Mouse (Mus musculus) layer of hippocampus, postnatal 25 days (tissue): ENCODE results near the gene Pigt. TPM values are rescaled to one million over a fixed set of nuclear protein-coding genes. Genes with fewer than 3 reads are reported as not detected.
A peak's percentile ranks its signal among the peaks of the same experiment; 100 is the strongest.

ENCODE experiments used
- DNase-seq, 2 experiments: peaks; one replicate each; pipeline ENCODE4 v3.0.0; 2022; ENCODE audit warnings: mixed read lengths in 2 of 2, low spot score in 1 of 2; ENCODE audit errors: extremely low spot score in 1 of 2
- total RNA-seq, 2 experiments: library from RNA; stranded (reverse); gene quantifications; 2 replicates each; pipeline ENCODE4 v1.2.3; 2021

The Pigt gene
- total RNA-seq, 2 experiments from 2014 or later = 85.3 to 87.3 TPM

DNA sequence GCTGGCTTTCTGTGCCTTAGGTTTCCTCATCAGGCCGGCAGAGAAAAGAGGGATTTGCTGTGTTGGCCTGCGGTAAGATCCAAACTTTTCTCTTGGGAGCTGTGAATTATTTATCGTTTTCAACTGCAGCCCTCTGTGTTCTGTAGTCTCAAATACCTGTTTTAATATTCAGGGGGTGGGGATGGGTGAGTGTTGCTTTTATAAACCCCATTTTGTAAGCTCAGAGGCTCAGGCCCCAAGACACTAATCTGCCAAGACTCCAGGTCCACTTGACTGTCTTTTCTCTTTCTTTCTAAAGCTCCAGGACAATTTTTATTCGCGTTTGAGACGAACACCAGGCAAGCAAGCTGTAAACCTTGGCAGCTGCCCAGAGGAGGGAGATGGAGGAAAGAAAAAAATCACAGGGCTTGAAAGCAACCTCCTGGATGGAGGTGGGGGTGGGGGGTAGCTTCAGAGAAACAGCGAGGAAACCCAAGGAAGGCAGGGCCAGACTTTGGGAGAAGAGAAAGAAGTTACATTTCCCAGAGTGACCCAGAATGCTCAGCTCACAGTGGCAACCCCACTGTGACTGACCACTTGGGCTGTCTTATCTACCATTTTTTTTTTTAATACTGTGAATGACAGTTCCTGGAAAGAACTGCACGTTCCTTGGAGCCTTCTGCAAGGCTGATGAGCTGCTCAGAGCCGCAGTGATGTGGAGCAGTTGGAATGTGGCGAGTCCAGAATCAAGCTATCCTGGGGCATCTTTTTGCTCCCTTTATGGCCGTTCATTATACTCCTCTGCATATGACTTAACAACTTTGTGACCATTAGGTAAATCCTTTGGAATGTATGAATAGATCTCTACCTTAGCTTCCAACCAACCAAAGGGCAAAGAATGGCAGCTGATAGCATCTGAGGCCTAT lies 21.2 kb downstream of the Pigt start:
- DNase-seq = no peak

GRCm38 (mm10) chr2:164519171-164519526 lies 21.8 kb downstream of the Pigt start:
- DNase-seq = no peak

- DNase-seq = no peak
Observed at GRCm38 (mm10) chr2:164520782-164521181, 23.5 kb downstream of the Pigt start.

DNA sequence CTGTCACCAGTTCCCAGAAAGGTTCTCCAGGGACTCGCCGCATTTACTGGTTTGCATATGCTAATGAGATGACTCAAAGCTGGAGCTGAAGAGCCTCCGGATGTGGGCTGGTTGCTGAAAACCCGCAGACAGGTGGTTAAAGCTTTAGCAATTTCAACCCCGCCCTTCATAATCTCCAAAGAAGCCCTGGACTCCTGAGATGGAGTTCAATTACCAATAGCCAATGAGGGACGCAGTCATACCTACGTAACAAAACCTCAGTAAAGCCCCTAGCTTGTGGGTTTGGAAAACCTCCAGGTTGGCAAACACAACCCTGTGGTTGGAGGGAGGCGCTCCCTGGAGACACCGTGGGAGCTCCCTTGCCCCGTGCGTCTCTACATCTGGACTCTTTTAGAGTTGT lies 24.5 kb downstream of the Pigt start:
- no peak for DNase-seq

GRCm38 (mm10) chr2:164522280-164522679 lies 25.0 kb downstream of the Pigt start:
- no peak for DNase-seq

- DNase-seq = no peak
Observed at GRCm38 (mm10) chr2:164523301-164523773, 26.0 kb downstream of the Pigt start.

- DNase-seq = no peak
Observed at GRCm38 (mm10) chr2:164528557-164528956, 31.2 kb downstream of the Pigt start.

GRCm38 (mm10) chr2:164531169-164531568 lies 33.8 kb downstream of the Pigt start:
- DNase-seq = peak; percentile 59 to 85

- no peak for DNase-seq
Observed at GRCm38 (mm10) chr2:164534315-164534714, 37.0 kb downstream of the Pigt start.

- no peak for DNase-seq
Observed at GRCm38 (mm10) chr2:164537003-164537402, 39.7 kb downstream of the Pigt start.

DNA sequence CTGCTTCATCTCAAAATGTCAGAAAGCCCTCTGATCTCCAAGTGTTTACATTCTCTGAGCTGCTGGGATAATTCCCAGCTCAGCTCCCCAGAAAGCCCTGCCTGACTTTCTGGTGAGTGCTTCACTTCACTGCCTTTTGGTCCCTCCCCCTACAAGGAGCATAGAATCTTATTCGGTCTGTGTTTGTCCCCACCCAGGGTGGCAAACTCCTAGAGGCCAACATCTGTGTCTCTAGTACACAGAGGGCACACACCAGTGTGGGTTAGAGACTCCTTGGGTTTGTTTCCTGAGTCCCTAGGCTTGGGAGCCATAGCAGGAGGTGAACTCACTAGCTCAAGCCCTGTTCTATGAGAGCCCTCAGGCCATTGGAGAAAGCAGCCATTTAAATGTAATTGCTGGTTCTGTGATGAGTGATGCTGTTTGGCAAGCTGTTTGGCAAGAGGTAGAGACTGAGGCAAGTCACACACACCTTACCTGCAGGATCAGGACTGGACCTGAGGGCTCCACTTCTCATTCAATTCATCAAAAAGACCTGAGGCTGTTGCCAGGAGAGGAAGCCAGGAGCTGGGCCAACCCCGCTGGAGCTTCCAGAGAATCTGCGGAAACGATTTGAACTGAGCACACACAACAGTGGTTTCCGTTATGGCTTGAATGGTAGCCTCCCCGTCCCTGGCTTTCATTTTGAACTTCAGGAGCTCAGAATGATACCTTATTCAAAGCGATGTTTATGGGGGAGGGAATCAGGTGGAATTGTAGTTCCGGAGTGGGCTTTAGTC lies 43.5 kb downstream of the Pigt start:
- no peak for DNase-seq

DNA sequence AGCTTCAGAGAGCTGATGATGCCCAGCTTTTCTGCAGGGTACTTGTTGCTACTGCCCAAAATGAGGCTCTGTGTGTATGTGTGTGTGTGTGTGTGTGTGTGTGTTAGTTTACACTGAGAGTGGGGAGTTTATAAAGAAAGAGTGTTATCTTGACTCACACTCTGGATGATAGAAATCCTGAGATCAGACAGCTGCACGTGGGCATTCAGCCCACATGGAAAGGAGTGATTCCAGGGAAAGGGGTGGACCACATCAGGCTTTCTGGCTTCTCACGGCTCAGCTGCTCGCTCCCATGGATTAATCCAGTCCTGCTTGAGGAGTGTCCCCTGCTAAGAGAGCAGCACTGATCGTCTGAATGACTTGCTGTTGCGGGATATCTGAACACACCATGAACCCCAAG lies 44.8 kb downstream of the Pigt start:
- peak in 1 of 2 experiments; percentile 36 for DNase-seq

DNA sequence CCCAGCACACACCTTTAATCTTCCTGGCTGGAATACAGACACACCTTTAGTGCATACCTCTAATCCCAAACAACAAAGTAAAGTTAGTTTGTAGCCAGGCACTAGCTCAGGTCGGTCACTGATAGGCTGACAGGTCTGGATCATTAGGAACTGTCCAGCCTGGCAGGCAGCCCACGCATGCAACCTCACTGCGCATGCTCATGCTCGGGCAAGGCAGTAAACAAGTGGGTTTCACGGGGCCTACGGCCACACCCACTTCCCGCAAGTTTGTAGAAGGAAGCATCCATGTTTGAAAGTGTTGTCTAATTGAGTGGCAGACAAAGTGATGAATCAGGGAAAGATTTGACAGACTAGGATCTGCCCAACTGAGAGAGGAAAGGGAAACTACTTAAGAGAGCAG lies 45.3 kb downstream of the Pigt start:
- DNase-seq = no peak

DNA sequence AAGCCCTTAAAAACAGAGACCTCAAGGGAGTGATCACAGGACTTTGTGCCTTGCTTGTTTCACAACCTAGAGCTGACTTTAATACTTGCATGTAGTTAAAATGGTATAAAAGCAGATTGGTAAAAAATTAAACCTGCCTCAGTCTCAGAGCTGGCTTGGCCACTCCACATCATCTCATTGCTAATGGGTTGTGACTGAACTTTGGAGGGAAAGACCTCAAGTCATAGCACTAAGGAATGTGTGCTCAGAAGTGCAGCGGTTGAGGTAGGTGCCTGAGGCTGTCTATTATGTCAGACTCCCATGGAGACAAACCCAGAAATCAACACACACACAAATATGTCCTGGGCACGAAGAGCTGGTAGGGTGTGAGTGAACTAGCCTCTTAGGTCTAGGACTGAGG lies 46.4 kb downstream of the Pigt start:
- no peak for DNase-seq

- DNase-seq = no peak
Observed at GRCm38 (mm10) chr2:164544454-164545097, 47.3 kb downstream of the Pigt start.

DNA sequence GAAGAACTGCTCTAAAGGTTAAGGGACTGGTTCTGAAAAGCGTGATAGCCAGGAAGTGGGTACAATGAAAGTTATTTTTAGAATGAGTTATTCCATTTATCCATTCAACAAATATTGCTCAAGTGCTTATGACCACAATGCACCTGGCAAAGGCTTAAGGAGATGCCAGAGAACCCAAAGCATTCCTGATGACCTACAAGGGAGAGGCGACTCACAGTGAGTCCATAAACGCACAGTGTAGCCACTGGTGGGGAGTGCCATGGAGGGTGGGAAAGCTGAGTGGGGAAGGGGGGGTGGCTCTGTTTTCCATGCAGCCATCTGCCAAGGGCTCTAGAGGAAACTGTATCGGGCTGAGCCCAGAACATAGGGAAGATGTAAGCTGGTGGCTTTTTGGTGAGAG lies 52.0 kb downstream of the Pigt start:
- DNase-seq = no peak

- no peak for DNase-seq
Observed at GRCm38 (mm10) chr2:164549963-164550894, 52.9 kb downstream of the Pigt start.

- DNase-seq = no peak
Observed at GRCm38 (mm10) chr2:164550895-164551269, 53.6 kb downstream of the Pigt start.

- no peak for DNase-seq
Observed at GRCm38 (mm10) chr2:164551502-164551901, 54.2 kb downstream of the Pigt start.
